Mouse (Mus musculus) limb, embryonic 12.5 days (tissue): ENCODE measurements at regions not wholly inside any gene's neighbourhood (a gene's known extent, or its start where the extent isn't known, plus 50 kb on each side); places are given as distances from the start of the nearest gene placed in this dataset.

Experiments used
- ATAC-seq: fragments of 200-750 bp; cut with Nextera tagmentation; 2 replicates; pipeline ENCODE4 v1.8.0; 2017; ENCODE audit warnings: low read depth, moderate TSS enrichment; ENCODE audit not compliant: insufficient number of reproducible peaks, insufficient read depth, low FRiP score, low TSS enrichment
- H3K27ac ChIP-seq: fragments of 300-500 bp; sonication (generic); 2 replicates; pipeline ENCODE4 v1.5.1; 2016; ENCODE audit warnings: mild to moderate bottlenecking, moderate library complexity
- H3K27me3 ChIP-seq: fragments of 300-500 bp; sonication (generic); 2 replicates; pipeline ENCODE4 v1.6.1; 2016; ENCODE audit warnings: mild to moderate bottlenecking, moderate library complexity
- H3K36me3 ChIP-seq: fragments of 300-500 bp; sonication (generic); 2 replicates; pipeline ENCODE4 v1.6.1; 2016; ENCODE audit warnings: mild to moderate bottlenecking, moderate library complexity
- H3K4me1 ChIP-seq: fragments of 300-500 bp; sonication (generic); replicated peaks from 2 replicates; pipeline ENCODE4 v1.6.1; 2016
- H3K4me2 ChIP-seq: fragments of 300-500 bp; sonication (generic); 2 replicates; pipeline ENCODE4 v1.6.1; 2016; ENCODE audit warnings: mild to moderate bottlenecking, moderate library complexity
- H3K4me3 ChIP-seq: fragments of 300-500 bp; sonication (generic); replicated peaks from 2 replicates; pipeline ENCODE4 v1.5.1; 2016; ENCODE audit warnings: mild to moderate bottlenecking
- H3K9ac ChIP-seq: fragments of 300-500 bp; sonication (generic); replicated peaks from 2 replicates; pipeline ENCODE4 v1.6.1; 2016; ENCODE audit warnings: mild to moderate bottlenecking, moderate library complexity
- H3K9me3 ChIP-seq: fragments of 300-500 bp; sonication (generic); 2 replicates; pipeline ENCODE4 v1.6.1; 2016; ENCODE audit warnings: mild to moderate bottlenecking, moderate library complexity
- WGBS: fragments of 180-500 bp; shearing (Covaris S2); methylation state at CpG from one replicate; pipeline ENCODE4 v1.1.7; 2016; 5-methylcytosine and 5-hydroxymethylcytosine counted together

DNA sequence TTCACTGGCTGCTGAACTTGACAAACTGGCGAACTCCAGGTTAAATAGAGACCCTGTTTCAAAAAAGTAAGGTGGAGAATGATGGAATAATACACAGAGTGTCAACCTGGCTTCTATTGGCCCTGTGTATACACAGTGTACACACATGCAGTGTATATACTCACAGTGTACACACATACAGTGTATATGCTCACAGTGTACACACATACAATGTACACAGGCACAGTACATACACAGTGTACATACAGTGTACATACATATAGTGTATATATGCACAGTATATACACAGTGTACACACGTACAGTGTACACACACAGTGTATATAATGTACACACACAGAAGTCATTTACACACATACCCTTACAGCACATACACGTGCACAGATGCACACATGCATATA, 52.4 kb upstream of the Aldh1b1 start:
- Histone ChIP-seq H3K4me1 (peaks cover 8% of the 10 kb centered on the region; the same call in 1 of the 2 replicates), H3K9me3 (no peaks in the 10 kb centered on the region), H3K4me3 (no peak overlapping the region), H3K27me3 (peaks cover 15% of the 10 kb centered on the region), H3K36me3 (no peaks in the 10 kb centered on the region), H3K9ac (no peak overlapping the region), H3K4me2 (no peak overlapping the region), H3K27ac (no peak overlapping the region)
- 80% methylated on average over 3 of the region's 3 CpGs for WGBS
- ATAC-seq: no peak

GRCm38 (mm10) chr4:45745746-45746145, 53.1 kb upstream of the Aldh1b1 start:
- Histone ChIP-seq H3K36me3 (no peaks in the 10 kb centered on the region), H3K4me3 (no peak overlapping the region), H3K9ac (no peak overlapping the region), H3K27me3 (peaks cover 17% of the 10 kb centered on the region), H3K4me1 (peaks cover 7% of the 10 kb centered on the region; the same call in 1 of the 2 replicates), H3K4me2 (no peak overlapping the region), H3K9me3 (no peaks in the 10 kb centered on the region), H3K27ac (no peak overlapping the region)
- no peak for ATAC-seq
- whole genome bisulfite sequencing: 67% methylated on average over 9 of the region's 9 CpGs

GRCm38 (mm10) chr4:45744849-45745407, 53.9 kb upstream of the Aldh1b1 start:
- Histone ChIP-seq H3K4me3 (no peak overlapping the region), H3K27me3 (peaks cover 17% of the 10 kb centered on the region), H3K4me1 (peaks cover 3% of the 10 kb centered on the region; the same call in 1 of the 2 replicates), H3K9ac (no peak overlapping the region), H3K9me3 (no peaks in the 10 kb centered on the region), H3K36me3 (no peaks in the 10 kb centered on the region), H3K27ac (no peak overlapping the region), H3K4me2 (no peak overlapping the region)
- WGBS: 89% methylated on average over 4 of the region's 4 CpGs
- no peak for ATAC-seq

DNA sequence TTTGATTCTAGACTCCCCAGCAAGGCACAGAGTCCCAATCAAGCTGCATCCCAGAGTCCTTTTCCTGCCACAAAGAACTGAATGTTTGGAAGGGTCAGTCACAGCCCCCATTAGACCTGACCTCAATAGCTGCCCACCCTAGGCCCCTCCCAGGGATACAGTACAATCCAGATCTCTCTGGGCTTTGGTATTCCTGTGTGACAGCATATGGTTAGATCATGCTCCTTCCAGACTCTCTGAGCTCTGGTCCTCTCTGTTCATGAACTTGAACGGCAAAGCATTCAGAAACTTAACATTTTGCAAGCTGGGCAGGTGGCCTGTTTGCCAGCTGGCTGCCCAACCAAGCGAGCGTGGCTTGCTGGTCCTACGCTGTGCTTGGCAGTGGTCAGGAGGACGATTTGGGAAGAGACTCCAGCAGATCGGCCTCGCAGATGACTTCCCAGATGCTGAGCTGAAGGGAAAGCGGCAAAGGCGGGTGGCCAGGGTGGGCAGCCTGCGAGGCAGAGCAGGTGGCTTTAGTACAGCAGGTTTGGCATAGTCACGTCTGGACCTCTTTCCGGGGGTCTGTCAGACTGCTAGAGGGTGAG, 58.0 kb upstream of the Aldh1b1 start:
- no peak for ATAC-seq
- Histone ChIP-seq H3K4me2 (no peak overlapping the region), H3K27me3 (peaks cover 16% of the 10 kb centered on the region), H3K4me3 (no peak overlapping the region), H3K9me3 (no peaks in the 10 kb centered on the region), H3K4me1 (peaks cover 9% of the 10 kb centered on the region; the same call in 1 of the 2 replicates), H3K36me3 (no peaks in the 10 kb centered on the region), H3K9ac (no peak overlapping the region), H3K27ac (no peak overlapping the region)
- 86% methylated on average over 12 of the region's 12 CpGs for WGBS

DNA sequence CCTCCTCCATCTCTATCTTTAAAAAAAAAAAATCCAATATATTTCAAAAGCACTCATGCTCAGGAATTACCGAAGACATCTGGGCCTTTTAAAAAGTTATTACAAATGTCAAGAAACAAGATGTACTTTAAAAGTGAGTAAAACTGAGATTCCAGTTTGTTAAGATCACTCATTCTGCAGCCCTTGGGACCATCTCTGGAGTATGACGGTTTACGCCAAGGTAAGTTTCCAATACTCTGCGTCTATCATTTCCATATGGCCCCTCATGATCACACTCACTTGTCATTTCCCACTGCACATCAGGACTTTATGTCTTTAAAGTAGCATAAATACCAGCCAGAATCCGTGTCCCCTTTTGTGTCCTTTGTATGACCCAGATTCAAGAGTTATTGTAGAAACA, 58.5 kb upstream of the Aldh1b1 start:
- no peaks in the 10 kb centered on the region; the same call in 1 of the 2 replicates for H3K9me3 ChIP-seq
- WGBS: 67% methylated on average over 5 of the region's 5 CpGs
- H3K36me3 ChIP-seq: no peaks in the 10 kb centered on the region
- no peak overlapping the region for H3K4me3 ChIP-seq
- ATAC-seq: no peak
- no peak overlapping the region for H3K9ac ChIP-seq
- H3K4me1 ChIP-seq: peaks cover 9% of the 10 kb centered on the region; the same call in 1 of the 2 replicates
- no peak overlapping the region for H3K4me2 ChIP-seq
- no peak overlapping the region for H3K27ac ChIP-seq
- peaks cover 16% of the 10 kb centered on the region for H3K27me3 ChIP-seq

- Histone ChIP-seq H3K9me3 (no peaks in the 10 kb centered on the region; the same call in 1 of the 2 replicates), H3K27ac (0 out of 2 replicates have a peak overlapping the region, but pooled peaks have one; percentile 2), H3K4me3 (no peak overlapping the region), H3K36me3 (no peaks in the 10 kb centered on the region), H3K27me3 (peaks cover 16% of the 10 kb centered on the region), H3K4me2 (no peak overlapping the region), H3K4me1 (peaks cover 9% of the 10 kb centered on the region; the same call in 1 of the 2 replicates), H3K9ac (no peak overlapping the region)
- no peak for ATAC-seq
- WGBS: 79% methylated on average over 3 of the region's 3 CpGs
These were observed 59.1 kb upstream of the Aldh1b1 start for GRCm38 (mm10) chr4:45739696-45740095.

GRCm38 (mm10) chr4:45739168-45739567, 59.7 kb upstream of the Aldh1b1 start:
- H3K27ac ChIP-seq: 0 out of 2 replicates have a peak overlapping the region, but pooled peaks have one; percentile 2
- WGBS: 59% methylated on average over 9 of the region's 9 CpGs

GRCm38 (mm10) chr4:45738746-45739145, 60.1 kb upstream of the Aldh1b1 start:
- H3K4me1 ChIP-seq: peaks cover 9% of the 10 kb centered on the region; the same call in 1 of the 2 replicates
- no peak overlapping the region for H3K9ac ChIP-seq
- no peak overlapping the region for H3K27ac ChIP-seq
- WGBS: 67% methylated on average over 11 of the region's 11 CpGs
- H3K27me3 ChIP-seq: peaks cover 16% of the 10 kb centered on the region
- H3K4me2 ChIP-seq: no peak overlapping the region
- no peaks in the 10 kb centered on the region for H3K36me3 ChIP-seq
- ATAC-seq: no peak
- no peaks in the 10 kb centered on the region; the same call in 1 of the 2 replicates for H3K9me3 ChIP-seq
- no peak overlapping the region for H3K4me3 ChIP-seq

More at GRCm38 (mm10) chr4:45739168-45739567, 59.7 kb upstream of the Aldh1b1 start:
- H3K36me3 ChIP-seq: no peaks in the 10 kb centered on the region
- H3K9ac ChIP-seq: no peak overlapping the region
- peaks cover 9% of the 10 kb centered on the region; the same call in 1 of the 2 replicates for H3K4me1 ChIP-seq
- H3K4me2 ChIP-seq: no peak overlapping the region
- ATAC-seq: no peak
- no peaks in the 10 kb centered on the region; the same call in 1 of the 2 replicates for H3K9me3 ChIP-seq
- no peak overlapping the region for H3K4me3 ChIP-seq
- peaks cover 16% of the 10 kb centered on the region for H3K27me3 ChIP-seq

DNA sequence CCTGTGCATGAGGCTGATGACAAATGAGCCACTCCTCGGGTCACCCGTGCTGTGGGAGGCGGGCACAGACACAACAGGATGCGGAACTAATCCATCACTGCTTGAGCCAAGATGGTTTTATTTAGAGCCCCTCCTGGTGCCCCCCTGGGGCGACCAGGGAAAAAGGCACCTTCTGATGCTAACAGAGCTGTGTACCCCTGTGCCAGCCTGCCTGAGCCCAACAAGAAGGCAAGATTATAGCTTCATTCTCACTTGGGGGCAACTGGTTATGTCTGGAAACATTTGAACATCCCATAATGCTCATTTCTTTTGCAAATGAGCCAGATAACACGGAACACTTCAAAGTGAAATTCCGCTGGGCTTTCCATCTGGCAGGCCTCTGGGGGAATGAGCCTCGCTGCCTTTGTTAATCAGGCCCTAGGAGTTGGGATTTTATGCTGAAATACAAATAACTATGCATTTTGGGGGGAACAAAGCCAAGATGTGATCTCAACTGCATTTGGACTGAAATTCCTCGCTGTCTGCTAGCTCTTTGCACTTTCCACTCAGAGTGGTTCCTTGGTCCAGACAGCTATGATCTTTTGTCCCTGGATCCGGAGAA, 62.5 kb upstream of the Aldh1b1 start:
- H3K4me2 ChIP-seq: no peak overlapping the region
- WGBS: 39% methylated on average over 10 of the region's 10 CpGs
- H3K4me1 ChIP-seq: peaks cover 13% of the 10 kb centered on the region; the same call in 1 of the 2 replicates
- no peak overlapping the region for H3K4me3 ChIP-seq
- no peak for ATAC-seq
- no peak overlapping the region for H3K9ac ChIP-seq
- H3K36me3 ChIP-seq: no peaks in the 10 kb centered on the region
- no peak overlapping the region for H3K27ac ChIP-seq
- H3K27me3 ChIP-seq: peaks cover 8% of the 10 kb centered on the region
- no peaks in the 10 kb centered on the region; the same call in 1 of the 2 replicates for H3K9me3 ChIP-seq

DNA sequence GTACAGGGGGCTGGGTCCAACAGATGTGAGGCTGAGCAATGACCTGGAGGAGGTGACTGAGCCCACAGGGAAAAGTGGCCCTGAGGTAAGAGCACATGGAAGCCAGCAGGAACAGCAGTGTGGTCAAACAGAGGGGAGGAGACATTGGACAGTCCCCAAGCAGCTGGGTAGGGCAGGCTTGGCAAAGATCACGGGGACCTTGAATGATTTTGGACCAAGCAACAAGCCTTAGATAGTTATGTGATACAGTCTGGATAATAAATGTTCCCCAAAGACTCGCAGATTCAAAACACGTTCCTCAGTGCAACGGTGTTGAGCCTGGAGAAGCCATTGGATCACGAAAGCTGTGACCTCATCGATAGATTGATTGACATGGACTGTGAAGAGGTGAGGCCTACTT, 64.8 kb upstream of the Aldh1b1 start:
- Histone ChIP-seq H3K27ac (no peak overlapping the region), H3K4me3 (no peak overlapping the region), H3K4me1 (peaks cover 33% of the 10 kb centered on the region), H3K27me3 (0 out of 2 replicates have a peak, but pooled peaks cover 7% of the 10 kb centered on the region), H3K9ac (no peak overlapping the region), H3K9me3 (no peaks in the 10 kb centered on the region; the same call in 1 of the 2 replicates), H3K4me2 (no peak overlapping the region), H3K36me3 (no peaks in the 10 kb centered on the region)
- 89% methylated on average over 6 of the region's 6 CpGs for WGBS
- ATAC-seq: no peak
